Mouse (Mus musculus) myocyte (in vitro differentiated cells): ENCODE data around the gene Psmd5. TPM values are rescaled to one million over a fixed set of nuclear protein-coding genes. Genes with fewer than 3 reads are reported as not detected.
A peak's percentile ranks its signal among the peaks of the same experiment; 100 is the strongest.
"Not testable (repeated sequence)": the region's sequence is repeated elsewhere in the genome, so short reads cannot be mapped to it uniquely, and the experiment has no call there.

Experiments used
- H3K27me3 ChIP-seq: one replicate; pipeline ENCODE4 v1.6.1; 2011; ENCODE audit not compliant: control insufficient read depth, insufficient read depth, insufficient read length
- H3K36me3 ChIP-seq: one replicate; pipeline ENCODE4 v1.6.1; 2011; ENCODE audit not compliant: control insufficient read depth, insufficient read depth
- H3K4me2 ChIP-seq: one replicate; pipeline ENCODE4 v1.6.1; 2011; ENCODE audit warnings: low read depth, control low read depth
- H3K4me3 ChIP-seq: one replicate; pipeline ENCODE4 v1.5.1; 2011; ENCODE audit warnings: mild to moderate bottlenecking, control low read depth, moderate library complexity
- H3K79me2 ChIP-seq: one replicate; pipeline ENCODE4 v1.6.1; 2011; ENCODE audit not compliant: control insufficient read depth, insufficient read depth
- H3ac ChIP-seq: one replicate; pipeline ENCODE4 v1.6.1; 2011; ENCODE audit not compliant: control insufficient read depth, insufficient read length
- CEBPB ChIP-seq: IDR thresholded peaks from 2 replicates; pipeline ENCODE4 v1.6.1; 2011; ENCODE audit warnings: mild to moderate bottlenecking, moderate library complexity; ENCODE audit not compliant: poor library complexity, insufficient read depth, severe bottlenecking
- E2F4 ChIP-seq: IDR thresholded peaks from one replicate; pipeline ENCODE4 v1.6.1; 2011; ENCODE audit warnings: mild to moderate bottlenecking, control low read depth, moderate library complexity; ENCODE audit not compliant: insufficient read depth
- MAX ChIP-seq: IDR thresholded peaks from one replicate; pipeline ENCODE4 v1.6.1; 2011; ENCODE audit warnings: low read depth, mild to moderate bottlenecking, control low read depth
- MYOD1 ChIP-seq, 3 experiments: IDR thresholded peaks; one replicate each; pipeline ENCODE4 v1.6.1; 2011; ENCODE audit warnings: control low read depth in 2 of 3, low read depth in 2 of 3, mild to moderate bottlenecking in 2 of 3, moderate library complexity in 1 of 3; ENCODE audit not compliant: insufficient read length in 2 of 3, control insufficient read depth in 1 of 3
- MYOG ChIP-seq, 3 experiments: IDR thresholded peaks; one replicate each; pipeline ENCODE4 v1.6.1; 2011; ENCODE audit warnings: control low read depth in 2 of 3, low read depth in 2 of 3, mild to moderate bottlenecking in 2 of 3; ENCODE audit not compliant: insufficient read length in 2 of 3, control insufficient read depth in 1 of 3, insufficient read depth in 1 of 3
- POLR2A ChIP-seq: IDR thresholded peaks from one replicate; pipeline ENCODE4 v1.6.1; 2011; ENCODE audit warnings: low read depth, mild to moderate bottlenecking, control low read depth, moderate library complexity; ENCODE audit not compliant: insufficient read length
- POLR2AphosphoS2 ChIP-seq: IDR thresholded peaks from one replicate; pipeline ENCODE4 v1.6.1; 2011; ENCODE audit warnings: low read depth, control low read depth; ENCODE audit not compliant: insufficient read length
- REST ChIP-seq: IDR thresholded peaks from one replicate; pipeline ENCODE4 v1.6.1; 2011; ENCODE audit warnings: mild to moderate bottlenecking, control low read depth, moderate library complexity; ENCODE audit not compliant: insufficient read depth, insufficient read length
- SRF ChIP-seq: IDR thresholded peaks from one replicate; pipeline ENCODE4 v1.6.1; 2011; ENCODE audit warnings: low read depth; ENCODE audit not compliant: control insufficient read depth, insufficient read length
- TCF12 ChIP-seq: IDR thresholded peaks from one replicate; pipeline ENCODE4 v1.6.1; 2011; ENCODE audit warnings: mild to moderate bottlenecking, control low read depth; ENCODE audit not compliant: poor library complexity, insufficient read depth, severe bottlenecking
- TCF3 ChIP-seq: IDR thresholded peaks from one replicate; pipeline ENCODE4 v1.6.1; 2011; ENCODE audit warnings: low read depth, control low read depth; ENCODE audit not compliant: insufficient read length
- USF1 ChIP-seq: IDR thresholded peaks from one replicate; pipeline ENCODE4 v1.6.1; 2011; ENCODE audit warnings: low read depth, mild to moderate bottlenecking, control low read depth, moderate library complexity
- polyA plus RNA-seq: library from polyadenylated mRNA; unstranded; fragments of >200 nt; fragmentation: generic; extraction: Trizol; gene quantifications from one replicate; pipeline ENCODE4 v1.2.1, GENCODE M21; 2012; ENCODE audit warnings: missing spikeins

The Psmd5 gene
- polyA plus RNA-seq, 1 experiment: 27.2 TPM

DNA sequence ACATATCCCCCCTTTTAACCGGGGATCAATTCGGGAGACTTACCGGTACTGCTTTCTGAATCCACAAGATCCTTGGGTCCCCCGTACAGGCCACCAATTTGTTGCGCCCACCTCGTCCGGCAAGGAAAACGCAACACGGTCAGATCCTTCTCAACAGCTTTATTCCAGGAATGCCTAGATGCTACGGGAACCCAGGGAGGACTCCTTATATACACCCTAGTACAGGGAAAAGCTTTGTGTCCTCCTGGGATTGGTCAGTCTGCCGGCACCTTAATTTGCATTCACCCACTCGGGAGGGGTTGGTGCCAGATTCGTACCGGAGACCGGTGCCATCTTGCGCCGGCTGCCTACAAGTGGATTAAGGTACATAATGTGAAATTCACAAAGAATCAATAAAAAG lies 41.1 kb downstream of the Psmd5 start:
- no peak for TF ChIP-seq MAX
- TF ChIP-seq USF1: no peak
- TF ChIP-seq POLR2A: no peak
- no peak for TF ChIP-seq SRF
- TF ChIP-seq TCF12: no peak
- no peak for TF ChIP-seq E2F4
- TF ChIP-seq REST: no peak
- TF ChIP-seq TCF3: no peak
- no peak for TF ChIP-seq CEBPB
- TF ChIP-seq POLR2AphosphoS2: no peak
- TF ChIP-seq MYOG (IDR thresholded peaks at IDR 0.05; ENCODE audit: control insufficient read depth in 1 of 3, insufficient read depth in 1 of 3, insufficient read length in 2 of 3, low read depth in 2 of 3): no peak
- no peak for TF ChIP-seq MYOD1 (IDR thresholded peaks at IDR 0.05; ENCODE audit: control insufficient read depth in 1 of 3, insufficient read length in 2 of 3, low read depth in 2 of 3)
- Histone ChIP-seq H3K36me3 (no peaks in the 10 kb centered on the region), H3K4me3 (no peak overlapping the region), H3ac (no peak overlapping the region), H3K79me2 (no peaks in the 10 kb centered on the region), H3K4me2 (no peak overlapping the region), H3K27me3 (peaks cover 7% of the 10 kb centered on the region)

DNA sequence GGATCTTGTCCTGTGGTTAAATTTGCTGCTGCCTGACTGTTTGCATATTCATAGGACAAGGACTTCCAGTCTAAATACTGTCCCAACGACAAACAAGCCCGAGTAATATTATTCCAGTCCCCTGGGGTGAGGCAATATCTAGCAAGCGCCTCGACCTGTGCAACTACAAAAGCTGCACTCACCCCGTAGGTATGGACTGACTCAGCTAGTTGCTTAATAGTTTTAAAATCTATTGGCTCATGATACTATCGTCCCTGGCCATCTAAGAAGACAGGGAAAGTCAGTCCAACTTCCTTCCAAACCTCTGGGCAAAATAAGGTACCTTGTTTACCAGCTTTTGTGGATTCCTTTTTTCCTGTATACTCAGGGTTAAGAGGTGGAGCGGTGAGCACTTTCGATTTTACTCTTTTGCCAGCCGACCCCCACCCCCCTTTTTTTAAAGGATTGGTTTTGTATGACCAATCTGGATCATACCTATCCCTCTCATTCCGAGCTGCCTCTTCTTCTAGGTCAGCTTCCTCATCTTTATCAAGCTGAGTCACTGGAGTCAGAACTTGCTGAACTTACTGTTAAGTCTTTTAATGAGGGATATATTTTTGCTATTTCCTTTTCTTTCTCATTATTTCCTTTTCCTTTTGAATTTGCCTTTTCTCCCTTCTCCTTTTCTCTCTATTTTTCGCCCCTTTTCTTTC lies 41.9 kb downstream of the Psmd5 start, which contains the start of gene Gm34653:
Gm34653 (plus strand) TSS at position 242 of the 692 bp plus-strand sequence.
- not testable (repeated sequence) for H3K4me3 ChIP-seq, H3K27me3 ChIP-seq, H3ac ChIP-seq, H3K36me3 ChIP-seq, H3K79me2 ChIP-seq
- peak; percentile 49; the same call in 1 of the 2 replicates for TF ChIP-seq CEBPB
- peak within 1 kb of the TSS; percentile 24 for H3K4me2 ChIP-seq

GRCm38 (mm10) chr2:34830066-34830465 lies 44.7 kb downstream of the Psmd5 start:
- H3K4me2 ChIP-seq, H3K4me3 ChIP-seq, H3K27me3 ChIP-seq, H3K36me3 ChIP-seq, H3K79me2 ChIP-seq, H3ac ChIP-seq: not testable (repeated sequence)

- Histone ChIP-seq H3K4me2 (no peak overlapping the region), H3ac (no peak overlapping the region), H3K4me3 (no peak overlapping the region), H3K79me2 (peaks cover 27% of the 10 kb centered on the region), H3K27me3 (no peaks in the 10 kb centered on the region), H3K36me3 (no peaks in the 10 kb centered on the region)
- TF ChIP-seq MYOD1 (IDR thresholded peaks at IDR 0.05; ENCODE audit: control insufficient read depth in 1 of 3, insufficient read length in 2 of 3, low read depth in 2 of 3) (no peak), MAX (no peak), E2F4 (no peak), POLR2A (no peak), MYOG (IDR thresholded peaks at IDR 0.05; ENCODE audit: control insufficient read depth in 1 of 3, insufficient read depth in 1 of 3, insufficient read length in 2 of 3, low read depth in 2 of 3) (no peak), REST (no peak), POLR2AphosphoS2 (no peak), SRF (no peak), CEBPB (no peak), USF1 (no peak), TCF3 (no peak), TCF12 (no peak)
Observed at GRCm38 (mm10) chr2:34828026-34828425, 46.7 kb downstream of the Psmd5 start.

GRCm38 (mm10) chr2:34827591-34827990 lies 47.2 kb downstream of the Psmd5 start:
- Histone ChIP-seq H3K79me2 (peaks cover 29% of the 10 kb centered on the region), H3K4me3 (no peak overlapping the region), H3ac (no peak overlapping the region), H3K4me2 (no peak overlapping the region), H3K36me3 (no peaks in the 10 kb centered on the region), H3K27me3 (no peaks in the 10 kb centered on the region)
- TF ChIP-seq USF1 (no peak), POLR2A (no peak), MYOD1 (IDR thresholded peaks at IDR 0.05; ENCODE audit: control insufficient read depth in 1 of 3, insufficient read length in 2 of 3, low read depth in 2 of 3) (no peak), TCF12 (no peak), SRF (no peak), POLR2AphosphoS2 (no peak), E2F4 (no peak), REST (no peak), MAX (no peak), MYOG (IDR thresholded peaks at IDR 0.05; ENCODE audit: control insufficient read depth in 1 of 3, insufficient read depth in 1 of 3, insufficient read length in 2 of 3, low read depth in 2 of 3) (no peak), CEBPB (no peak), TCF3 (no peak)
